Mouse (Mus musculus) cerebellum, adult 8-10 months (tissue): ENCODE results near the gene Krt78.

ENCODE experiments used
- DNase-seq: peaks from one replicate; pipeline ENCODE4 v3.0.0; 2022

Gene Krt78

DNA sequence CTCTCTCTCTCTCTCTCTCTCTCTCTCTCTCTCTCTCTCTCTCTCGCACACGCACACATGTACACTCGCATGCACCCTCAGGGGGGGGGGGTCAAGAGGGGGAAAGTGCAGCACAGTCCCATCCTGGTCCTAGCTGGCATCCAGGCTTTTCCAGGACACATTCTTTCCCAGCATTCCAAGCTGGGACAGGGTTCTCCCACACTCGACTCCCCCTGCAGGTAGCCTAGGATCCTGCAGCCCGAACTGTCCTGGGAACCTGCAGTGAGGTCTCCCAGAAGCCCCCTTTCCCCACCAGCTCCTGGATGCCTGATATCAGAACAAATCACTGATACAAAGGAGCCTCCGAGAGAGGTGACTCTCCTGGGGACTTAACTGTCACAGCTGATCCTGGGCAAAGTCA, 16.4 kb upstream of the Krt78 start:
- no peak for DNase-seq

DNA sequence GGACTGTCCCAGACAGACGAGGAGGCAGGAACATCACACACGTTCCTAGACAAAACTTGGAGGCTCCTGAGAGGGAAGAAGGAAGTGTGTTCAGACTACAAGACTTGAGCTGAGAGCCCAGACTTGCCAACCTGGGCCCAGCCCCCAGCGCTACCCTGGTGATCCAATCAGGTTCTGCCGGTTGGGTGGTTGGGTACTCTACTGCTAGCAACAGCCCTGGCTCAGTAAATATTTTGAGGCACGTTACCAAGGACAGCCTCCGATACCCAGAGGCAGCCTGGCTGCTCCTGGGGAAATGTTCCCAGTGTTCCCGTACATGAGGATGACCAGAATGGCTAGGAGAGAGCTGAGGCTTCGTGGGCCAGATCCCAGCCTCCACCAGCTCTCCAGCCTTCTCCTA, 12.7 kb upstream of the Krt78 start:
- no peak for DNase-seq

DNA sequence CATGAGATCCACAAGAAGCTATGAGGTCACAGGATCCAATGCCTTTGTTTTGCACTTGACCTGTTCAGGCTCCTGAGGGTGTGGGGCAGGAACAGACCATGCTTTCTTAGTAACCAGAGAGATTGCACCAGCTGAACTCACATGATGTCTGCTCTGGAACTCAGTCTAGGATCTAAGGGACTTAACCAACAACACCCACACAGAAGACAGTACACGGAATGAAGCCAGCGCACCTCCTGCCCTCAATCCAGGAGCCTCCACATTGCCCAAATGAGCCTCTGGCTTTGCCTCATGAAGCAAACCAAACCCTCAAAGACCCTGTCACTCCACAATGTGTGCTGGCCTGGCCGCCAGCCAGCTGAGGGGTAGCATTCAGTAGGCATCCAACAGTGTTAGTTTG, 4.8 kb upstream of the Krt78 start:
- DNase-seq: no peak

DNA sequence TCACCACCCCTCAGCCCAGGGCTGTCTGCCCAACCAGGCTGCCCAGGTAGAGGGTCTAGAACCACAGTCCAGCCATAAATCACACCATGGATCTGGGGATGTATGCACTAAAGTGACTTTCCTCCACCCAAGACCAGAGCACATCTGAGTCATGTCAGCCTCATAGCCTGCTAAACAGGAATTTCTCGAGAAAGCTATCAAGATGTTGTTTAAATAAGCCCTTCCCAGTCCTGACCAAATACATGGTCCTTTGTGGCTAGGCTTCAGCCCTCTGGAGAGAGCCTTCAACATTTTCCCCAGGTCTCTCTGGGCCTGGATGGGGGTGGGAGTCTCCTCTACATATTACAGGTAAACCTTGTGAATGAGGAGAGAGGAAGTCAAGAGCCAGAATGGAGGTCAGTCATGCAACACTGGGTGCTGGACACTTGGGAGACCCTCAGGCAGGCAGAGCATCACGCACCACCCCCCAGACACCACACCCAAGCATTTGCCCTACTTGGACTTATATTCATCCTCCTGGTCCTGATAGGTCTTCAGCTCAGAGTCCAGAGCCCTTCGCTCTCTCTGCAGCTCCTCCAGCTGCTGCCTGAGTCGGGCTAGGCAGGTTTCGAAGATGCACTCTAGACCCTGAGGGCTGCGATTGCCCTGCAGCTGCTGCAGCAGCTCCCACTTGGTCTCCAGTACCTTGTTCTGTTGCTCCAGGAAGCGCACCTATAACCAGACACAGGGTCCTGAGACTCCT, 1.2 kb downstream of the Krt78 start:
- DNase-seq: no peak

DNA sequence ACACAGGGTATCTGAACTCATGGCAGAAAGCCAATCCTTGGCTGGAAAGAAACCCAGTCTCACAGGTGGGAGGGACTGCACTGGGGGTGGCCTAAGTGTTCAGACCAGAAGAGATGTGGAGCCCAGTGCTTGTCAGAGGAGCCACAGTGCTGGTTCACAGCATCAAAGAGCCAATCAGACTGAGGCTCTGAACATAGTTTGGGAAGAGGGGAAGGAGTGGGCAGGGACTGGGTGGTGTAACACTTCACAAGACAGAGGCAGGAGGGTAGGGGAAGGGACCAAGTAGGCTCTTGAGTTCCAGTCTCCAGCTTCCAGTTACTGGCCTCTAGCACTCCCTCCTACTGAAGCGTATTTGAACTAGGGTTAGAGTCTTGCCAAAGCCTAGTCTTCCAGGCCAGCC, 8.7 kb downstream of the Krt78 start:
- DNase-seq: no peak

DNA sequence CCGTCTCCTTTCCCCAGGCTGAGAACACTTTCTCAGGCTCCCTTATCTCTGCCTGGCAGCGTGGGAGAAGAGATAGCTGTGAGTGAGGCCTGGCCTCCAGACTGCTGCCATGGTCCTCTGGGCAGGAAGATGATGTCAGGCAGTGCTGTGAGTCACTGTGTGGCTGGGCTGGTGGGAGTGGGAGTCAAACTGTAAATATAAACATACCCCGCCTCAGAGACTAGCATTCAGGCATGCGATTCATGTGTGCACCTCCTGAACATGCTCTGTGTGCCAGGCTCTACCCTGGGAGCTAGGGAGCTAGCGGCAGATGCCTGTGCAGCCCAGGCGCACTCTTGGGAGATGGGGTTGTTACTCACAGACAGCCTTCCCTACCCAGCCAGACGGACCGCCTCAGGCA, 12.1 kb downstream of the Krt78 start:
- DNase-seq: no peak

DNA sequence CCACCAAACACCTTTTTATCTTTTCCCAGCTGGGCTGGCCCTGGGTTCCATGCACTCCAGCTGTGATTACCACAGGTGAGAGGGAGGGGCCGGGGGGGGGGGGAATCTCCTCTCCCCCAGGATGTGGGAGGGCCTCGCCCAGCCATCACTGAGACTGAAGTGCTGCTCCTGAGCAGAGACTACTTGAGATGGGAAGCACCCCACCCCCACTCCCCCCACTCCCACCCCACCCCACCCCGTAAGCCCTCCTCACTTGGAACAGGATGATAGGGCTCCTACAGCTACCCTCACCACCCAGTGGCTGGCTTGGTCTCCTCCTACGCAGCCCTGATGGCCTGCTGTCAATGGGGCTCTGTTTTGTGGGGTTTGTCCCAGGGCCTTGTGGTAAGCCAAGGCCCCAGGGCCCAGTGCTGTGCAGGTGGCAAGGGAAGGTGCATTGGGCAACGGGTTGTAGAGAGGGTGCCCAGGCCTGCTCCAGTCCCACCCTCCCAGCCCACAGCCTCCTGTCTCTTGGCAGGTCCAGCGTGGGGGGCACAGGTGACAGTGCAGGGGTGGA, 13.7 kb downstream of the Krt78 start, which contains the start of gene Krt79:
Krt79 (minus strand) TSS at position 51 of the 556 bp plus-strand sequence.
- DNase-seq: no peak

DNA sequence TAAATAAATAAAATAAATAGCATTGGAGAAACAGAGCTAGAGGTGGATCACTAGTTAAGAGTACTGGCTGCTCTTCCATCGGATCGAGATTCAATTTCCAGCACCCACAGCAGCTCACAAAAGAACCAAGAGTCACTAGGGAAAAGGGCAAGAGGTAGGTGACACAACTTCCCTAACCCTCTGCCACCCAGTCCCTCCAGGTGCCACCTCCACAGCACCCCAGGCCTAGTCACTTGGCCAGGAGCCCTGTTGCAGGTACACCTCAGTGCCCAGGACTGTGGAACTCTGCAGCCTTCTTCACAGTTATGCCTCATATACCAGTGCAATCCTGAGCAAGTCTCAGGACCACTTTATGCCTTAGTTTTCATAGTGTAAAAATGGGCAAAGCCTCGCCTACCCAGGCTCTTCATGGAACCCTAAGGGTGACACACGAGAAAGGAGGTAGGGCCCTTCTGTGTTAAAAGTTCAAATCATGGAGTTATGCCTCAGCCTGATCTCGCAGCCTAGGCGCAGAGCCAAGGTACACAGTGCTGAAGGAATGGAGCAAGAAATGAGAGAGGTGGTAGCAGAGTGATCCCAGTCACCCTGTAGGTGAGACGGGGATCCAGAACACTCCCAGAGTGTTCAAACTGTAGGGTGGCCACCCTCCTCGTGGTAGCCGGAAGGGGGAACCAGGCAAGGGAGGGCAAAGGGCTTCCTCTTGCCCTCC, 15.3 kb downstream of the Krt78 start:
- no peak for DNase-seq

DNA sequence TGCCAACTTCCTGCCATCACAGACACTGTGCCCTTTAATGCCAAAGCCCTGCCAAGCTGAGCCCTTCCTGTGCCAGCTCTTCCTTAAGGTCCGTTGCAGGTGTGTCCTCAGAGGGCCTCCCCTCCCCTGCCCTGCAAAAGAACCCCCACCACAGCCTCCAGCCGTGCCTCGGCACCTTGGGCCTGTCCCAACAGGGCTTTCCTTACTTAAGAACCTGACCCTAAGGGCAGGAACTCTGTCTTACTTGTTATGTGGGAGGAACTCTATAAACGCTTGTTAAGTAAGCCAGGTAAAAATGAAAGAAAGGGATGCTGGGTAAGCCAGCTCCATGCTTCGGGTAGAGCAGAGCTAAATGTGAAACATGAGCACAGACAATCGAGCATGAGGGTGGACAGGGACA, 21.1 kb downstream of the Krt78 start:
- DNase-seq: no peak

DNA sequence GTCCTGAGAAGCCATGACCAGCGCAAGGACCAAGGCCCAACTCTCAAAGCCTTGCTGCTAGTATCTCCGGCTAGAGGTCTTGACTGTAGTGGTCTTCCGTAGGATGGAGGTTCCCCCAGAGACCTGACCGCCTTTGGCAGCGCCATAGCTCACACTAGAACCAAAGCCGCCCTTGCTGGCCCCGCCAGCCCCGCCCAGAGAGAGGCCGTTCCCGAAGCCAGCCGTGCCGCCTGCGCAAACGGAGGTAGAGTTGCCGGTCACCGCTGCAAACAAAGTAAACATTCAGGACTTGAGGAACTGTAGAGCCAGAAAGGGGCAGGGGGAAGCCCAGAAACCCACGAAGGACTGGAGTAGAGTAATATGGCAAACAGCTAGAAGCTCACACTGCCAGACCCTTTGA, 24.4 kb downstream of the Krt78 start:
- no peak for DNase-seq

DNA sequence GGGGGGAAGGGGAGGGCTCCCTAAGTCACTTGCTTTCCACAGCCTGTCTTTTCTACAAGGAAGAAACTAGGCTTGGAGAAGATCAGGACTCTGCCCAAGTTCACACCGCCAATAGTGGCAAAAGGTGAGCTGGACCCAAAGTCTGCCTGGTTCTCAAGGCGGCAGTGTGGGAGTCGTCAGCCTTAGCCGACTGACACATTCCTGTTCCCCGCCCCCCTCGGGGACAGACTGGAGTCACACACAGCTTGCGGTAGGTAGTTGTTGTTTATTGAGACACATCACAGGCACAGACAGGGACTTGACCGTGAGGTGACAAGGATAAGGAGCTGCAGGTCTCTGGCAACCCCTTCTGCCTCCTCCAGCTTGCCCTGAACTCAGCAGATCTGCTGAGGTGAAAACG, 25.0 kb downstream of the Krt78 start:
- DNase-seq: no peak

DNA sequence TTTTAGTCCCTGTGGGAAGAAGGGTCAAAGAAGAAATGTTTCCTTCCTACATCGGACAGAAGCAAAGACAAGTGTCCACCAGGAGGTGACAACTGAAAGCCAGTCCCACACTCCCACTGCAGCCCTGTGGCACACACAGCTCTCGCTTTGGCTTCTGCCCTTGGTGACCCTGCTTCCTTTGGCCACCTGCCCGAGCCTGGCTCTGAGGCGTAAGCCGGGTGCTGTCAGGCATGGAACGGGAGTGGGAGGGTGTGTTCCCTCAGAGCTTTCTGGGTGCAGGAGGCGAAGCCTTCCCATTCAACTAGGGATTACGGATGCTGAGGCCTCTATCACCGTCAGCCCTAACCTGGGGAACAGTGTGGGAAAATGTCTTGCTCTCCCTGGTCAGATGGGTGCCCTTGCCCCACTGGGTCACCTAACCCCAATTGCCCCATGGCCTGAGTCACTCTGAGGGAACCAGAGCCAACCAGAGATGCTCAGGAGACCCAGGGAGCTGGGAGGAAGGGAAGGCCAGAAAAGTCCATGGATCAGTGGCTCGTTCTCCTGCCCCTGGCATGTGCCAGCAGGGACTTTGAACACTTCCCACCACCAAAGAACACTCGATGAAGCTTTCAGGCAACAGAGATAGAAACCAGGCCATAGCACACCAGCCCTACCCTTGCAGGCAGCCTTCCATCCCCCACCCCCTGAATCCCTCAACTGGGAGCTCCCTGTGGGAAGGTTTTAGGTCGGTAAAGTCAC, 26.6 kb downstream of the Krt78 start:
- DNase-seq: no peak

DNA sequence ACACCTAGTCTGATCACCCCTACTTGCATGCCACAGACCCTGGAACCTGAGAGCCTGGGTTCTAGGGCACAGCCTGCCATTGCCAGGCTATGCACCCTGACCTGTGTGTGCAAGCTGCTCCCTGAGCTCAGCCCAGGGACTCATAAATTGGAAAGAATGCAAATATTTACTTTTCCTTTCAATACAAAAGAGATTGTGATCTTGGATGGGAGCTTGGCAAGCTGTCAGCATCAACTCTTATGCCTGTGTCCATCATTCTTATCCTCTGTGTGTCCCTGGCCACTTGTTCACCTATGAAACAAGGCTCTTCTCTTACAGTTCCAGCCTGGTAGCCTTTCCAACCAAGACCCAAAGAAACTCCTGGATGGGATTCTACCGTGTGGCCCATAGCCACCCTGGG, 29.0 kb downstream of the Krt78 start:
- DNase-seq: no peak

DNA sequence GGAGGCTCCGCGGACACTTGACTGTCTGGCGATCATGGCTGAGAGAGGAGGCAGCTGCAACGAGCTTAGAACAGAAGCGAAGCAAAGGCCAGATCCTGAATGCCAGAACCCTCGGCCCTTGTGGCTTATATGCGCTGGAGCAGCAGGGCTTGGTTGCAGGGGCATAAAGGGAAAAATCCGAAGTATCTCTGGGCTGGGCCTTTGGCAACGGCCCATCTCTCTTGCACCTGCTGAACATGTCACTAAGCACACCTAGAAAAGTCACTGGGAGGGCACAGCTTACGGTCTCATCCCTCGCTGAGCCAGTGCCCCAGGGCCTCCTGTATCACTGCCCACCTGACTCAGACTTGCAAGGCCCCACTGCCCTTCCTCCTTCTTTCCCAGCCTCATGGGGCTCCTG, 29.5 kb downstream of the Krt78 start, which contains the start of gene Krt4:
Krt4 (minus strand) TSS at position 101 of the 400 bp plus-strand sequence.
- DNase-seq: no peak

DNA sequence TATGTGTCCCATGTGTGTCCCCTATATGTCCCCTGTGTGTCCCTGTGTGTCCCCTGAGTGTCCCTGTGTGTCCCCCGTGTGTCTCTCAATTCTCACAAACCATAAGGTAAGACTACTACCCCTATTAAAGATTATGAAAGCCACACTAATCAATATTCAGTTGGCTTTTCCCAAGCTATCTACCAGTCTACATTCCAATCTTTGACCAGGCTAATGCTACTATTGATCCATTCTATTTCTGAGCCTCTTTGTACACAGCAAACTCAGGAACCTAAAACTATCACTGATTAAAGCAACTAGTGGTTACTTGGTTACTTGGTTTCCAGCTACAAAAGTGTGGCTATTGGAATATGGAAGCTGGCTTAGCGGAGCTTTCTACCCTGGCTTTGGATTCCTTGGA, 31.8 kb downstream of the Krt78 start:
- DNase-seq: no peak

DNA sequence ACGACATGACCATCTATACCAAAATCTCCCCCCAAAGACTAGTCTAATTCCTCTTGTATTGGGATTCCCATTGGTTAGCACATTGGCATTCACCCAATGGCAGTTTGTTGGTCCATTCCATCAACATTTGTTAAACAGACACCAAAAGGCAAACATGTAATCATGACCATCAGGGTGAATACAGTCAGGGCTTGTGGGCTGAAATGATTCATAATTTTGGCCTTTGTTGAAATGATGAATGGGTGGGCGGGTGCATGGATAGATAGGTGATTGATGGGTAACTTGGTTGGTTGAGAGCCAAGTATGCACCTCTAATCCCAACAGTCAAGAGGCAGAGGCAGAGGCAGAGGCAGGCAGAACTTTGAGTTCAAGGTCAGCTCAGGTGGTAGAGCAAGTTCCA, 38.0 kb downstream of the Krt78 start:
- no peak for DNase-seq

DNA sequence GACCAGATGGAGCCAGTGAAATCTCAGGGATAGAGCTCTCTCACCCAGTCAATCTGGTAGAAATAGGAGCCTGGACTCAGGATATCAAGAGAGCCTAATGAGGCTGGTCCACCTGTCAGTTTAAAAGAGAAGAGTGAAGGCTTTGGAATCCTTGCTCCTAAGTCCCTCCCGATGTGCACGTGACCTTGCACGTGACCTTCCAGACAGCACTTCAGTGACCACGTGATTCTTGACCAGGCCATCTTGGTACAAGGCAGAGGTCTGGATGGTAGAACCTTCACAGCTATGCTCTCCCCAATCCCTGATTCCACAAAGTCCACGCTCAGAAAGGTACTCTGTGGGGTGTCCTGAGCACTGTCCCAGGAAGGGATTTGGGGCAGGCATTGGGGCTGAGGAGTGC, 49.2 kb downstream of the Krt78 start:
- no peak for DNase-seq

DNA sequence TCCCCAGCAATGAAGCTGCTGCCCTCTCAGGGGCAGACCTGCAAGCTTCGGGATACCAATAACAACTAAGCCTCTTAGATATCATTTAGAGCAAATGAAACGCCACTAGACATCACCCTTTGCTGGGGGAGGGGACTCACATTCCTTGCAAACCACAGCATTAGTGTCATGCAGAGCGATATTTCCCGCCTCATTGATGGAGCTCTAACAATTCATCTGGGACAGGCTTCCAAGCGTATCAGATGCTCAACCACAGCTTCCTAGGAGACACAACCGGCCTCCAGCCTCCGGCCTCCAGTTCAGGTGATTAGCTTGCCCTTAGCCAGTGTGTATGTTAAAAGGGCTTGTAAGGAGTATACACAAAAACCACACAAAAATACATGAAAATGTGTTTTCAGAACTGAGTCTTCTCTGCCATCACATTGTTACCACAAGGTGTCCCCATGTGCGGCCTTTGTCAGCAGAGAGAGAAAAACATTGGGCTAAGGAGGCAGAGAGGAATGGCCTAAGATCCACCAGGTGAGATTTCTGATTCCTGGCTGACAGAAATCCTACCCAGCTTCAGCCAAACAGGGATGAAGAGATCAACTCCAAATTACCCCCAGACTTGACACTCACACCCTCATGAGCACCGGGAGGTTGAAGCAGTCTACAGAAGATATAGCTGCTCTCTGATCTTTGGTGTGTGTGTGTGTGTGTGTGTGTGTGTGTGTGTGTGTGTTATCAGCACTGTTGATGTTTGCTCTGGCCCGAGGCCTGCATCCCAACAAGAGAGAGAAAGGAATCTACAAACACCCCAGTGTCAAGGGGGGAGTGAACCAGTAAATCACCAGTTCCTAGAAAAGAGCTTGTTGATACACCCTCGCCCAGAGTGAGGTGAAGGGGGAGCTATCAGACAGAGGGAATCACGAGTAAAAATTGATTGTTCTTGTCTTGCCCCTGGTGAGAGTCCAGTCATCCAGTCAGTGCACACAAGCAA, 51.6 kb downstream of the Krt78 start:
- no peak for DNase-seq
